Mouse (Mus musculus) limb, embryonic 14.5 days (tissue): ENCODE measurements around the gene Gm6351. TPM values are rescaled to one million over a fixed set of nuclear protein-coding genes. Genes with fewer than 3 reads are reported as not detected.
"Not testable (repeated sequence)": the region's sequence is repeated elsewhere in the genome, so short reads cannot be mapped to it uniquely, and the experiment has no call there.

Experiments used
- ATAC-seq: fragments of 200-750 bp; cut with Nextera tagmentation; 2 replicates; pipeline ENCODE4 v1.8.0; 2017; ENCODE audit warnings: low read depth, moderate number of reproducible peaks, moderate TSS enrichment; ENCODE audit not compliant: low FRiP score
- DNase-seq: peaks from one replicate; pipeline ENCODE4 v3.0.0-alpha.2; 2015; ENCODE audit warnings: low spot score
- H3K27ac ChIP-seq: fragments of 300-500 bp; sonication (generic); replicated peaks from 2 replicates; pipeline ENCODE4 v1.5.1; 2014; ENCODE audit warnings: low read depth, mild to moderate bottlenecking, low read length, moderate library complexity, mixed read lengths
- H3K27me3 ChIP-seq: fragments of 300-500 bp; sonication (generic); 2 replicates; pipeline ENCODE4 v1.6.1; 2014; ENCODE audit warnings: low read length, mixed read lengths; ENCODE audit not compliant: control insufficient read depth, insufficient read depth
- H3K36me3 ChIP-seq: fragments of 300-500 bp; sonication (generic); 2 replicates; pipeline ENCODE4 v1.6.1; 2014; ENCODE audit warnings: mild to moderate bottlenecking, low read length, moderate library complexity, mixed read lengths; ENCODE audit not compliant: control insufficient read depth, insufficient read depth
- H3K4me1 ChIP-seq: fragments of 300-500 bp; sonication (generic); 2 replicates; pipeline ENCODE4 v1.6.1; 2014; ENCODE audit warnings: antibody characterized with exemption, low read length, mixed read lengths; ENCODE audit not compliant: control insufficient read depth, insufficient read depth
- H3K4me2 ChIP-seq: fragments of 300-500 bp; sonication (generic); replicated peaks from 2 replicates; pipeline ENCODE4 v1.6.1; 2014; ENCODE audit warnings: low read depth, mild to moderate bottlenecking, low read length, moderate library complexity; ENCODE audit not compliant: severe bottlenecking
- H3K4me3 ChIP-seq: fragments of 300-500 bp; sonication (generic); replicated peaks from 2 replicates; pipeline ENCODE4 v1.5.1; 2014; ENCODE audit warnings: low read length
- H3K9ac ChIP-seq: fragments of 300-500 bp; sonication (generic); 2 replicates; pipeline ENCODE4 v1.6.1; 2014; ENCODE audit warnings: mild to moderate bottlenecking, low read depth, low read length, moderate library complexity; ENCODE audit not compliant: severe bottlenecking
- H3K9me3 ChIP-seq: fragments of 300-500 bp; sonication (generic); 2 replicates; pipeline ENCODE4 v1.6.1; 2016; ENCODE audit warnings: low read length; ENCODE audit not compliant: control insufficient read depth
- WGBS: fragments of 180-500 bp; shearing (Covaris S2); extraction: QIAGEN DNeasy Blood & Tissue Kit; methylation state at CpG from one replicate; pipeline ENCODE4 v1.1.7; 2014; 5-methylcytosine and 5-hydroxymethylcytosine counted together
- polyA plus RNA-seq, 2 experiments: library from polyadenylated mRNA; depleted of rRNA in 1 of 2; stranded (reverse) in 1 of 2; unstranded in 1 of 2; fragments of >200 nt; fragmentation: Nextera tagmentation in 1 of 2; extraction: Ambion mirVana in 1 of 2; gene quantifications; 2 replicates each; pipeline versions ENCODE4 v1.2.1 to v1.2.3; 2012 to 2014

Gene Gm6351
- polyA plus RNA-seq (2012; rRNA removed) (not detected in 2 replicates), polyA plus RNA-seq (2014; fragmentation: Nextera tagmentation; extraction: Ambion mirVana) (not detected in 2 replicates)

DNA sequence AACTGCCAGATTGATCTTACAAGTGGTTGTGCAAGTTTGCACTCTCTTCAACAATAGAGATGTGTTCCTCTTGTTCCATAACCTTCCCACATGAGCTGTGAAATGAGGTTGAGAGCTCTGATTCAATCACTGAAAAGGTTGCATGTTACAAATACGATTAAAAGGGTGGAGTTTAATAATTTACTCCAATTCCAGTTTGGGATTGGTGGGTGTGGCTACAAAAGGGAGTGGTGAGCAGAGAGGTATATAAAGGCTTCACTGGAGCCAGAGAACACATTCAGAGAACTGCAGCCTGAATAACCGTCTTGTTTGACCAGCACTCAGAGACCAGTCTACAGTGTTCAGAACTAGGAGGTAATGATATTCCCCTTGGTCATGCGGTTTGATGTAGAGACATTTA is at the start of gene Gm6351:
Gm6351 (plus strand) TSS at position 301 of the 400 bp plus-strand sequence.
- H3K4me3 ChIP-seq, H3K9ac ChIP-seq, H3K4me1 ChIP-seq, DNase-seq, ATAC-seq, H3K36me3 ChIP-seq, H3K9me3 ChIP-seq, H3K27me3 ChIP-seq, H3K27ac ChIP-seq, H3K4me2 ChIP-seq: not testable (repeated sequence)
- WGBS, result no CpG with 5 or more reads among the region's 3 CpGs

DNA sequence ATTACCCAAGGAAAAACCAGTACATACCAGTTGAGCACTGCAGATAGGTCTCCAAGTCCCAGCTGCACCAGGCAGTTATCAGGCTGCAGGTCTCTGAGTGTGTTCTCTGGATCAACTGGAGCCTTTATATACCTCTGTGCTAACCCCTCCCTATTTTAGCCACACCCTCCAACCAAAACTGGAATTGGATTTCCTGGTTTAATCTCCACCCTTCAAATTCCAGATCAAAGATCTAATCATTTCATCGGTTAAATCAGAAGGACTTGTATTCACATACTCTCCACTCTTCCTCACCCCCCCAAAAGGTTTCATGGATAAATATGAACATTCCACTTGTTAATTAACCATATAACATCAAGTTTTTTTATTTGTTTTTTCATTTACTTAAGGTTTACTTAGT is 5.7 kb upstream of the Gm6351 start, which contains the start of gene BC061212:
BC061212 (minus strand) TSS at position 101 of the 400 bp plus-strand sequence.
- not testable (repeated sequence) for H3K27me3 ChIP-seq, H3K4me1 ChIP-seq, H3K4me3 ChIP-seq, H3K27ac ChIP-seq, ATAC-seq, H3K9ac ChIP-seq, H3K36me3 ChIP-seq, DNase-seq, H3K9me3 ChIP-seq, H3K4me2 ChIP-seq
- WGBS, result no CpG with 5 or more reads among the region's 1 CpGs

Other genes with a start within 250 kb of the Gm6351 start
- not detected in 2 replicates for gene Gm7792, start 232.6 kb upstream of the Gm6351 start, polyA plus RNA-seq (2012; rRNA removed)
- gene Gm7792, start 232.6 kb upstream of the Gm6351 start, polyA plus RNA-seq (2014; fragmentation: Nextera tagmentation; extraction: Ambion mirVana), result not detected in 2 replicates
- gene Gm16429, start 147.3 kb upstream of the Gm6351 start, polyA plus RNA-seq (2012; rRNA removed), result not detected in 2 replicates
- not detected in 2 replicates for gene Gm16429, start 147.3 kb upstream of the Gm6351 start, polyA plus RNA-seq (2014; fragmentation: Nextera tagmentation; extraction: Ambion mirVana)
- gene BC061212, start 5.8 kb upstream of the Gm6351 start, polyA plus RNA-seq (2012; rRNA removed), result not detected in 2 replicates
- not detected in 2 replicates for gene BC061212, start 5.8 kb upstream of the Gm6351 start, polyA plus RNA-seq (2014; fragmentation: Nextera tagmentation; extraction: Ambion mirVana)
- gene Gm3106, start 141.6 kb downstream of the Gm6351 start, polyA plus RNA-seq (2012; rRNA removed), result not detected in 2 replicates
- gene Gm3106, start 141.6 kb downstream of the Gm6351 start, polyA plus RNA-seq (2014; fragmentation: Nextera tagmentation; extraction: Ambion mirVana), result not detected in 2 replicates
- not detected in 2 replicates for gene A430089I19Rik, start 230.4 kb downstream of the Gm6351 start, polyA plus RNA-seq (2012; rRNA removed)
- not detected in 2 replicates for gene A430089I19Rik, start 230.4 kb downstream of the Gm6351 start, polyA plus RNA-seq (2014; fragmentation: Nextera tagmentation; extraction: Ambion mirVana)
- gene Gm6502, start 238.1 kb downstream of the Gm6351 start, polyA plus RNA-seq (2012; rRNA removed), result not detected in 2 replicates
- not detected in 2 replicates for gene Gm6502, start 238.1 kb downstream of the Gm6351 start, polyA plus RNA-seq (2014; fragmentation: Nextera tagmentation; extraction: Ambion mirVana)